Mouse (Mus musculus): ENCODE measurements around the gene Dclre1b. TPM values are rescaled to one million over a fixed set of nuclear protein-coding genes. Genes with fewer than 3 reads are reported as not detected.

Dclre1b gene
- total RNA-seq, 4 experiments from 2014 or later = 7.8 to 9.7 (median 9.0) TPM

- no peak for DNase-seq (ENCODE audit: low spot score in 2 of 2)
Measured at GRCm38 (mm10) chr3:103773508-103773907, 35.7 kb downstream of the Dclre1b start.

- no peak for DNase-seq (ENCODE audit: low spot score in 2 of 2)
Measured at GRCm38 (mm10) chr3:103772846-103773245, 36.4 kb downstream of the Dclre1b start.

- no peak for DNase-seq (ENCODE audit: low spot score in 2 of 2)
Measured at GRCm38 (mm10) chr3:103771531-103772130, 37.6 kb downstream of the Dclre1b start.

GRCm38 (mm10) chr3:103766789-103767188 lies 42.5 kb downstream of the Dclre1b start:
- no peak for DNase-seq (ENCODE audit: low spot score in 2 of 2)

GRCm38 (mm10) chr3:103759261-103759970 lies 49.8 kb downstream of the Dclre1b start:
- no peak for DNase-seq (ENCODE audit: low spot score in 2 of 2)

- no peak for DNase-seq (ENCODE audit: low spot score in 2 of 2)
Measured at GRCm38 (mm10) chr3:103758456-103758855, 50.8 kb downstream of the Dclre1b start.

- no peak for DNase-seq (ENCODE audit: low spot score in 2 of 2)
Measured at GRCm38 (mm10) chr3:103756920-103757319, 52.3 kb downstream of the Dclre1b start.

- no peak for DNase-seq (ENCODE audit: low spot score in 2 of 2)
Measured at GRCm38 (mm10) chr3:103755351-103755750, 53.9 kb downstream of the Dclre1b start.

GRCm38 (mm10) chr3:103751558-103751957 lies 57.7 kb downstream of the Dclre1b start:
- no peak for DNase-seq (ENCODE audit: low spot score in 2 of 2)

Other genes starting within 250 kb of the Dclre1b start
- 10 to 100 TPM; 25.7 to 35.4 (median 32.3) TPM for gene Syt6, start 234.2 kb downstream of the Dclre1b start, total RNA-seq (2022)
- 1 to 10 TPM in 1 of 4 experiments, under 1 TPM in 1, not detected in 2; 0.98 to 1.1 TPM for gene Atg4a-ps, start 163.4 kb downstream of the Dclre1b start, total RNA-seq (2022)
- 10 to 100 TPM; 13.0 to 32.4 (median 20.6) TPM for gene Olfml3, start 71.4 kb downstream of the Dclre1b start, total RNA-seq (2022)
- not detected for gene Gm10964, start 70.1 kb downstream of the Dclre1b start, total RNA-seq (2022)
- gene Hipk1, start 17.9 kb downstream of the Dclre1b start, total RNA-seq (2022) = 100 to 1,000 TPM; 113 to 141 (median 125) TPM
- 10 to 100 TPM; 12.1 to 19.1 (median 14.4) TPM for gene Ap4b1, start 76 bp upstream of the Dclre1b start, total RNA-seq (2022)
- gene Gm43064, start 129 bp upstream of the Dclre1b start, total RNA-seq (2022) = under 1 TPM; 0.19 to 0.27 (median 0.26) TPM
- gene Bcl2l15, start 23.2 kb upstream of the Dclre1b start, total RNA-seq (2022) = 1 to 10 TPM in 1 of 4 experiments, under 1 TPM in 2, not detected in 1; 0.67 to 1.3 (median 0.76) TPM
- gene Ptpn22, start 50.4 kb upstream of the Dclre1b start, total RNA-seq (2022) = 1 to 10 TPM in 3 of 4 experiments, under 1 TPM in 1; 0.63 to 1.7 (median 1.2) TPM
- gene Rsbn1, start 104.7 kb upstream of the Dclre1b start, total RNA-seq (2022) = 10 to 100 TPM; 22.6 to 27.1 (median 23.5) TPM
- 10 to 100 TPM; 40.9 to 44.9 (median 43.4) TPM for gene Phtf1, start 158.7 kb upstream of the Dclre1b start, total RNA-seq (2022)

All from left cerebral cortex, adult 8-10 months (tissue).